Mouse (Mus musculus): ENCODE results near the gene Mrpl22.

GRCm38 (mm10) chr11:58155458-58155857, 16.0 kb upstream of the Mrpl22 start:
- TF ChIP-seq CTCF (IDR thresholded peaks at IDR 0.05; ENCODE audit: borderline replicate concordance, insufficient read depth, low read depth, low read length) (no peak), POLR2A (IDR thresholded peaks at IDR 0.05; ENCODE audit: borderline replicate concordance, insufficient read depth, low read length) (no peak)
